Mouse (Mus musculus) adipocyte (in vitro differentiated cells): ENCODE measurements around the gene Gm38394.

Experiments
- DNase-seq: peaks from one replicate; pipeline ENCODE4 v3.0.0-alpha.2; 2016; ENCODE audit warnings: low spot score

Gm38394 gene

GRCm38 (mm10) chr1:133664203-133664970 is 3.3 kb upstream of the Gm38394 start:
- no peak for DNase-seq

- no peak for DNase-seq
Observed at GRCm38 (mm10) chr1:133663427-133663826, 2.3 kb upstream of the Gm38394 start.

- DNase-seq = no peak
Observed at GRCm38 (mm10) chr1:133662941-133663340, 1.8 kb upstream of the Gm38394 start.

GRCm38 (mm10) chr1:133660466-133661202 is 484 bp downstream of the Gm38394 start, which contains the start of gene Zbed6:
Gene Zbed6, minus strand, starts transcription at chr1:133660885.
- DNase-seq = peak; percentile 84

- no peak for DNase-seq
Observed at GRCm38 (mm10) chr1:133658878-133659277, 2.2 kb downstream of the Gm38394 start.

- no peak for DNase-seq
Observed at GRCm38 (mm10) chr1:133656811-133657210, 4.3 kb downstream of the Gm38394 start.

GRCm38 (mm10) chr1:133653033-133653432 is 8.1 kb downstream of the Gm38394 start:
- DNase-seq = no peak

GRCm38 (mm10) chr1:133650288-133651055 is 10.6 kb downstream of the Gm38394 start:
- DNase-seq = no peak

GRCm38 (mm10) chr1:133645652-133646051 is 15.5 kb downstream of the Gm38394 start:
- DNase-seq = no peak

- DNase-seq = no peak
Observed at GRCm38 (mm10) chr1:133641163-133641562, 20.0 kb downstream of the Gm38394 start.

- DNase-seq = no peak
Observed at GRCm38 (mm10) chr1:133638517-133638916, 22.6 kb downstream of the Gm38394 start.

GRCm38 (mm10) chr1:133632168-133632567 is 28.9 kb downstream of the Gm38394 start:
- DNase-seq = peak; percentile 40

- DNase-seq = no peak
Observed at GRCm38 (mm10) chr1:133625052-133625451, 36.1 kb downstream of the Gm38394 start.

GRCm38 (mm10) chr1:133618311-133618710 is 42.8 kb downstream of the Gm38394 start:
- no peak for DNase-seq

- no peak for DNase-seq
Observed at GRCm38 (mm10) chr1:133617908-133618307, 43.2 kb downstream of the Gm38394 start.

GRCm38 (mm10) chr1:133613817-133614216 is 47.3 kb downstream of the Gm38394 start:
- DNase-seq = no peak

GRCm38 (mm10) chr1:133611436-133611835 is 49.7 kb downstream of the Gm38394 start:
- no peak for DNase-seq

- DNase-seq = no peak
Observed at GRCm38 (mm10) chr1:133610601-133611000, 50.5 kb downstream of the Gm38394 start.

GRCm38 (mm10) chr1:133609771-133610502 is 51.2 kb downstream of the Gm38394 start, which contains the start of gene Snrpe:
Gene Snrpe, minus strand, starts transcription at chr1:133610291.
- DNase-seq = peak; percentile 99

- DNase-seq = no peak
Observed at GRCm38 (mm10) chr1:133603174-133603573, 57.9 kb downstream of the Gm38394 start.

- no peak for DNase-seq
Observed at GRCm38 (mm10) chr1:133596298-133597007, 64.7 kb downstream of the Gm38394 start.
